In genomic region chr5:129977768-129978167, GRCm38 (mm10) we compare ENCODE assay signal across 25 mouse cellular contexts. TPM values are rescaled to one million over a fixed set of nuclear protein-coding genes. Genes with fewer than 3 reads are reported as not detected.
DNase-seq lines count a peak whose midpoint lies in the region; ATAC-seq and TF ChIP-seq lines count a peak whose summit lies in the region.
"Had no signal": no experiment of that assay in that cellular context is flagged by ENCODE, and none has a peak within 500 bp of the region (broad histone marks: within the 10 kb centered on the region; RNA-seq: fewer than 3 reads in every experiment).

No protein-coding gene starts in this region.

- no peak for DNase-seq in liver, postnatal 0 days
- no peak for DNase-seq in left cerebral cortex, postnatal 10 days (ENCODE audit: extremely low spot score in 1 of 2, low spot score in 2 of 2)
- no peak for DNase-seq in heart, postnatal 14 days
- DNase-seq in embryo, embryonic 9.5 days (ENCODE audit: extremely low spot score) = no peak
- DNase-seq: adrenal gland, adult 8-10 months; cerebellum, adult 11 months; cerebellum, adult 9-11 months; embryo, embryonic 11 days; gastrocnemius, postnatal 14 days; kidney, adult 9 months; kidney, postnatal 25 days; left cerebral cortex, postnatal 4 days; lung, postnatal 36 days; midbrain, embryonic 14.5 days; thymus, adult 18-20 months; thymus, postnatal 25 days had no signal

- H3K4me3 ChIP-seq in intestine, embryonic 16.5 days (ENCODE audit: low read length) = no peak overlapping the region
- H3K4me3 ChIP-seq in intestine, embryonic 15.5 days (replicated peaks) = no peak overlapping the region
- H3K4me3 ChIP-seq in erythroblast, embryonic 14.5 days (replicated peaks) = peak overlapping the region; percentile 50
- H3K4me3 ChIP-seq in liver, embryonic 12.5 days = no peak overlapping the region
- no peak overlapping the region for H3K4me3 ChIP-seq in liver, postnatal 0 days (ENCODE audit: low read depth, low read length)
- H3K4me3 ChIP-seq: embryonic facial prominence, embryonic 13.5 days; lung, embryonic 15.5 days had no signal

- intact Hi-C loops in left cerebral cortex, postnatal 10 days (cut with DNase I) = no loop called here
- intact Hi-C loops in heart, postnatal 14 days (cut with DNase I) = no loop called here

- H3K9ac ChIP-seq in intestine, embryonic 16.5 days (ENCODE audit: low read depth, low read length) = no peak overlapping the region
- no peak overlapping the region for H3K9ac ChIP-seq in intestine, embryonic 15.5 days
- peak overlapping the region; percentile 59 for H3K9ac ChIP-seq in liver, embryonic 12.5 days
- peak overlapping the region; percentile 5 for H3K9ac ChIP-seq in liver, postnatal 0 days (replicated peaks)
- H3K9ac ChIP-seq: embryonic facial prominence, embryonic 13.5 days; lung, embryonic 15.5 days had no signal

- H3K36me3 ChIP-seq in intestine, embryonic 16.5 days (ENCODE audit: control insufficient read depth, insufficient read depth, low read length) = no peaks in the 10 kb centered on the region
- no peaks in the 10 kb centered on the region for H3K36me3 ChIP-seq in intestine, embryonic 15.5 days
- peaks cover 75% of the 10 kb centered on the region for H3K36me3 ChIP-seq in erythroblast, embryonic 14.5 days (ENCODE audit: control insufficient read depth)
- peaks cover 33% of the 10 kb centered on the region for H3K36me3 ChIP-seq in liver, embryonic 12.5 days
- peaks cover 5% of the 10 kb centered on the region; the same call in 1 of the 2 replicates for H3K36me3 ChIP-seq in liver, postnatal 0 days (replicated peaks; ENCODE audit: insufficient read depth, low read length)
- H3K36me3 ChIP-seq: lung, embryonic 15.5 days had no signal

- no peaks in the 10 kb centered on the region for H3K27me3 ChIP-seq in intestine, embryonic 16.5 days (replicated peaks; ENCODE audit: control insufficient read depth, insufficient read depth, low read length)
- H3K27me3 ChIP-seq in intestine, embryonic 15.5 days (replicated peaks) = no peaks in the 10 kb centered on the region
- no peaks in the 10 kb centered on the region for H3K27me3 ChIP-seq in erythroblast, embryonic 14.5 days (ENCODE audit: control insufficient read depth)
- H3K27me3 ChIP-seq in liver, embryonic 12.5 days (replicated peaks) = no peaks in the 10 kb centered on the region
- H3K27me3 ChIP-seq in liver, postnatal 0 days (ENCODE audit: insufficient read depth, low read length) = no peaks in the 10 kb centered on the region
- H3K27me3 ChIP-seq: CH12.LX; embryonic facial prominence, embryonic 13.5 days; lung, embryonic 15.5 days had no signal

- no peaks in the 10 kb centered on the region; the same call in 1 of the 2 replicates for H3K4me1 ChIP-seq in intestine, embryonic 16.5 days (ENCODE audit: control insufficient read depth, insufficient read depth, low read length)
- no peaks in the 10 kb centered on the region for H3K4me1 ChIP-seq in intestine, embryonic 15.5 days (replicated peaks)
- H3K4me1 ChIP-seq in erythroblast, embryonic 14.5 days (ENCODE audit: control insufficient read depth) = peaks cover 90% of the 10 kb centered on the region
- peaks cover 82% of the 10 kb centered on the region for H3K4me1 ChIP-seq in liver, embryonic 12.5 days
- H3K4me1 ChIP-seq in liver, postnatal 0 days (ENCODE audit: insufficient read depth) = peaks cover 38% of the 10 kb centered on the region
- H3K4me1 ChIP-seq: embryonic facial prominence, embryonic 13.5 days had no signal

- 84% methylated on average over 4 of the region's 4 CpGs for WGBS in intestine, embryonic 16.5 days
- 82% methylated on average over 4 of the region's 4 CpGs for WGBS in intestine, embryonic 15.5 days
- WGBS in liver, embryonic 12.5 days (ENCODE audit: insufficient replicate concordance) = 53% methylated on average over 4 of the region's 4 CpGs
- 72% methylated on average over 4 of the region's 4 CpGs for WGBS in liver, postnatal 0 days (ENCODE audit: insufficient replicate concordance)

- no peaks in the 10 kb centered on the region for H3K9me3 ChIP-seq in intestine, embryonic 16.5 days (ENCODE audit: control insufficient read depth, low read length)
- no peaks in the 10 kb centered on the region for H3K9me3 ChIP-seq in intestine, embryonic 15.5 days
- no peaks in the 10 kb centered on the region for H3K9me3 ChIP-seq in erythroblast, embryonic 14.5 days (ENCODE audit: control insufficient read depth, low read length)
- no peaks in the 10 kb centered on the region for H3K9me3 ChIP-seq in liver, embryonic 12.5 days (replicated peaks)
- H3K9me3 ChIP-seq in liver, postnatal 0 days (ENCODE audit: low read length) = no peaks in the 10 kb centered on the region
- H3K9me3 ChIP-seq: embryonic facial prominence, embryonic 13.5 days; lung, embryonic 15.5 days had no signal

- no peak for TF ChIP-seq CTCF in liver, postnatal 0 days (IDR thresholded peaks at IDR 0.05; ENCODE audit: low read depth)

- peak; percentile 39; the same call in 1 of the 2 replicates for ATAC-seq in intestine, embryonic 16.5 days
- no peak for ATAC-seq in intestine, embryonic 15.5 days
- peak; percentile 65 for ATAC-seq in liver, embryonic 12.5 days
- peak; percentile 35; the same call in 1 of the 2 replicates for ATAC-seq in liver, postnatal 0 days
- ATAC-seq: forebrain, embryonic 14.5 days; hindbrain, embryonic 16.5 days had no signal

- no peak overlapping the region for H3K4me2 ChIP-seq in intestine, embryonic 16.5 days (ENCODE audit: low read depth, low read length)
- H3K4me2 ChIP-seq in intestine, embryonic 15.5 days (replicated peaks) = no peak overlapping the region
- H3K4me2 ChIP-seq in liver, embryonic 12.5 days = peak overlapping the region; percentile 58
- H3K4me2 ChIP-seq in liver, postnatal 0 days (ENCODE audit: low read depth, low read length) = peak overlapping the region; percentile 15; the same call in 1 of the 2 replicates
- H3K4me2 ChIP-seq: embryonic facial prominence, embryonic 13.5 days; lung, embryonic 15.5 days had no signal

- no peak for TF ChIP-seq EP300 in liver, postnatal 0 days (IDR thresholded peaks at IDR 0.05; ENCODE audit: low read depth)

- H3K27ac ChIP-seq in intestine, embryonic 16.5 days (ENCODE audit: low read length) = peak overlapping the region; percentile 38; the same call in 1 of the 2 replicates
- H3K27ac ChIP-seq in intestine, embryonic 15.5 days = no peak overlapping the region
- peak overlapping the region; percentile 95 for H3K27ac ChIP-seq in liver, embryonic 12.5 days
- peak overlapping the region; percentile 74 for H3K27ac ChIP-seq in liver, postnatal 0 days (ENCODE audit: low read depth)
- H3K27ac ChIP-seq: embryonic facial prominence, embryonic 13.5 days; lung, embryonic 15.5 days had no signal

RNA-seq across cellular contexts. Expression of gene Gusb, which starts 25.1 kb away (rescaled TPM):
- polyA plus RNA-seq in intestine, embryonic 16.5 days (2015; fragmentation: Nextera tagmentation; extraction: Ambion mirVana) = 110 and 131 TPM in 2 replicates
- polyA plus RNA-seq in intestine, embryonic 15.5 days (2015; fragmentation: Nextera tagmentation; extraction: Ambion mirVana) = 88.8 and 95.7 TPM in 2 replicates
- 0.28 and 0.51 TPM in 2 replicates for polyA plus RNA-seq in erythroblast, embryonic 14.5 days (2012)
- polyA plus RNA-seq in liver, embryonic 12.5 days (2016; fragmentation: Nextera tagmentation; extraction: Ambion mirVana) = 44.8 and 49.1 TPM in 2 replicates
- polyA plus RNA-seq in liver, postnatal 0 days (2015; fragmentation: Nextera tagmentation; extraction: Ambion mirVana) = 26.3 and 29.3 TPM in 2 replicates
- 10 to 100 TPM; 15.6 to 17.0 TPM for total RNA-seq in left cerebral cortex, postnatal 10 days (2021)
- total RNA-seq in heart, postnatal 14 days (2021) = 10 to 100 TPM; 18.5 to 19.0 TPM

RNA-seq across cellular contexts. Expression of gene Vkorc1l1, which starts 36.0 kb away (rescaled TPM):
- 22.1 and 28.8 TPM in 2 replicates for polyA plus RNA-seq in intestine, embryonic 16.5 days (2015; fragmentation: Nextera tagmentation; extraction: Ambion mirVana)
- polyA plus RNA-seq in intestine, embryonic 15.5 days (2015; fragmentation: Nextera tagmentation; extraction: Ambion mirVana) = 26.5 and 30.9 TPM in 2 replicates
- 0.92 and 1.9 TPM in 2 replicates for polyA plus RNA-seq in erythroblast, embryonic 14.5 days (2012)
- polyA plus RNA-seq in liver, embryonic 12.5 days (2016; fragmentation: Nextera tagmentation; extraction: Ambion mirVana) = 29.8 and 31.2 TPM in 2 replicates
- 17.5 and 18.2 TPM in 2 replicates for polyA plus RNA-seq in liver, postnatal 0 days (2015; fragmentation: Nextera tagmentation; extraction: Ambion mirVana)
- 10 to 100 TPM; 49.8 to 58.2 TPM for total RNA-seq in left cerebral cortex, postnatal 10 days (2021)
- total RNA-seq in heart, postnatal 14 days (2021) = 10 to 100 TPM; 14.6 to 15.9 TPM

RNA-seq across cellular contexts. Expression of gene Asl, which starts 51.3 kb away (rescaled TPM):
- 74.1 and 89.4 TPM in 2 replicates for polyA plus RNA-seq in intestine, embryonic 16.5 days (2015; fragmentation: Nextera tagmentation; extraction: Ambion mirVana)
- 51.4 and 65.0 TPM in 2 replicates for polyA plus RNA-seq in intestine, embryonic 15.5 days (2015; fragmentation: Nextera tagmentation; extraction: Ambion mirVana)
- polyA plus RNA-seq in erythroblast, embryonic 14.5 days (2012) = 1.0 and 2.1 TPM in 2 replicates
- 39.1 and 41.1 TPM in 2 replicates for polyA plus RNA-seq in liver, embryonic 12.5 days (2016; fragmentation: Nextera tagmentation; extraction: Ambion mirVana)
- 291 and 304 TPM in 2 replicates for polyA plus RNA-seq in liver, postnatal 0 days (2015; fragmentation: Nextera tagmentation; extraction: Ambion mirVana)
- total RNA-seq in left cerebral cortex, postnatal 10 days (2021) = 10 to 100 TPM; 23.9 to 24.6 TPM
- 1 to 10 TPM; 6.8 to 7.7 TPM for total RNA-seq in heart, postnatal 14 days (2021)

RNA-seq across cellular contexts. Expression of gene Crcp, which starts 51.3 kb away (rescaled TPM):
- polyA plus RNA-seq in intestine, embryonic 16.5 days (2015; fragmentation: Nextera tagmentation; extraction: Ambion mirVana) = 37.2 and 38.7 TPM in 2 replicates
- 34.1 and 38.7 TPM in 2 replicates for polyA plus RNA-seq in intestine, embryonic 15.5 days (2015; fragmentation: Nextera tagmentation; extraction: Ambion mirVana)
- polyA plus RNA-seq in erythroblast, embryonic 14.5 days (2012) = 1.1 and 2.1 TPM in 2 replicates
- polyA plus RNA-seq in liver, embryonic 12.5 days (2016; fragmentation: Nextera tagmentation; extraction: Ambion mirVana) = 33.9 and 34.7 TPM in 2 replicates
- 19.3 and 20.8 TPM in 2 replicates for polyA plus RNA-seq in liver, postnatal 0 days (2015; fragmentation: Nextera tagmentation; extraction: Ambion mirVana)
- 10 to 100 TPM; 39.9 to 40.9 TPM for total RNA-seq in left cerebral cortex, postnatal 10 days (2021)
- total RNA-seq in heart, postnatal 14 days (2021) = 10 to 100 TPM; 11.4 to 11.9 TPM

Comparison
In these comparisons a context has a peak if more than half of its experiments do, and no peak if none do; other contexts are left out.
1. H3K4me2 ChIP-seq: peak in liver, embryonic 12.5 days (single experiment) and liver, postnatal 0 days (single experiment); none in intestine, embryonic 16.5 days (single experiment) and intestine, embryonic 15.5 days (single experiment).
2. H3K9ac ChIP-seq: peak in liver, embryonic 12.5 days (single experiment) and liver, postnatal 0 days (single experiment); none in intestine, embryonic 16.5 days (single experiment) and intestine, embryonic 15.5 days (single experiment).
3. RNA of gene Gusb, which starts 25.1 kb away (polyA plus RNA-seq): 110 to 131 TPM in intestine, embryonic 16.5 days, 88.8 to 95.7 TPM in intestine, embryonic 15.5 days, 44.8 to 49.1 TPM in liver, embryonic 12.5 days and 26.3 to 29.3 TPM in liver, postnatal 0 days; 0.28 to 0.51 TPM in erythroblast, embryonic 14.5 days; every median in the first group is over 10 times any median in the second.
4. RNA of gene Asl, which starts 51.3 kb away (polyA plus RNA-seq): 291 to 304 TPM in liver, postnatal 0 days, 74.1 to 89.4 TPM in intestine, embryonic 16.5 days, 51.4 to 65.0 TPM in intestine, embryonic 15.5 days and 39.1 to 41.1 TPM in liver, embryonic 12.5 days; 1.0 to 2.1 TPM in erythroblast, embryonic 14.5 days; every median in the first group is over 10 times any median in the second.